Mouse (Mus musculus) lung, embryonic 14.5 days (tissue): ENCODE data around the gene Tceanc2. TPM values are rescaled to one million over a fixed set of nuclear protein-coding genes. Genes with fewer than 3 reads are reported as not detected.

Experiments
- ATAC-seq: fragments of 200-750 bp; cut with Nextera tagmentation; 2 replicates; pipeline ENCODE4 v1.8.0; 2017; ENCODE audit warnings: mild to moderate bottlenecking, moderate TSS enrichment, moderate library complexity; ENCODE audit not compliant: insufficient read depth
- DNase-seq: peaks from one replicate; pipeline ENCODE4 v3.0.0-alpha.2; 2015
- H3K27ac ChIP-seq: fragments of 300-500 bp; sonication (generic); 2 replicates; pipeline ENCODE4 v1.5.1; 2014; ENCODE audit warnings: low read depth, mild to moderate bottlenecking, moderate library complexity
- H3K27me3 ChIP-seq: fragments of 300-500 bp; sonication (generic); 2 replicates; pipeline ENCODE4 v1.6.1; 2014; ENCODE audit warnings: low read length, control low read depth; ENCODE audit not compliant: insufficient read depth
- H3K36me3 ChIP-seq: fragments of 300-500 bp; sonication (generic); 2 replicates; pipeline ENCODE4 v1.6.1; 2014; ENCODE audit warnings: control low read depth; ENCODE audit not compliant: insufficient read depth
- H3K4me1 ChIP-seq: fragments of 300-500 bp; sonication (generic); 2 replicates; pipeline ENCODE4 v1.6.1; 2014; ENCODE audit warnings: antibody characterized with exemption, control low read depth; ENCODE audit not compliant: insufficient read depth
- H3K4me2 ChIP-seq: fragments of 300-500 bp; sonication (generic); 2 replicates; pipeline ENCODE4 v1.6.1; 2014; ENCODE audit warnings: mild to moderate bottlenecking
- H3K4me3 ChIP-seq: fragments of 300-500 bp; sonication (generic); 2 replicates; pipeline ENCODE4 v1.5.1; 2014; ENCODE audit warnings: low read depth, low read length
- H3K9ac ChIP-seq: fragments of 300-500 bp; sonication (generic); 2 replicates; pipeline ENCODE4 v1.6.1; 2014
- H3K9me3 ChIP-seq: fragments of 300-500 bp; sonication (generic); 2 replicates; pipeline ENCODE4 v1.6.1; 2016; ENCODE audit warnings: low read depth, low read length, control low read depth
- CTCF ChIP-seq: IDR thresholded peaks from 2 replicates; pipeline ENCODE4 v1.5.1; 2016; ENCODE audit warnings: antibody characterized with exemption, low read depth
- WGBS: fragments of 180-500 bp; shearing (Covaris S2); extraction: QIAGEN DNeasy Blood & Tissue Kit; methylation state at CpG from one replicate; pipeline ENCODE4 v1.1.7; 2014; 5-methylcytosine and 5-hydroxymethylcytosine counted together
- polyA plus RNA-seq: library from polyadenylated mRNA; unstranded; fragments of >200 nt; fragmentation: Nextera tagmentation; extraction: Ambion mirVana; gene quantifications from 2 replicates; pipeline ENCODE4 v1.2.1, GENCODE M21; 2014

Tceanc2 gene
- polyA plus RNA-seq, 1 experiment from 2014 or later: 28.3 TPM

- WGBS: 24% methylated on average over 1 of the region's 1 CpGs
- H3K4me3 ChIP-seq: no peak overlapping the region
- no peak for ATAC-seq
- H3K4me1 ChIP-seq: no peaks in the 10 kb centered on the region
- no peaks in the 10 kb centered on the region for H3K27me3 ChIP-seq
- TF ChIP-seq CTCF: no peak
- H3K4me2 ChIP-seq: no peak overlapping the region
- H3K36me3 ChIP-seq: no peaks in the 10 kb centered on the region
- H3K27ac ChIP-seq: no peak overlapping the region
- H3K9me3 ChIP-seq: no peaks in the 10 kb centered on the region
- H3K9ac ChIP-seq: no peak overlapping the region
- no peak for DNase-seq
Observed at GRCm38 (mm10) chr4:107084343-107084742, 94.6 kb downstream of the Tceanc2 start.

Other genes starting within 250 kb of the Tceanc2 start
- 106 and 115 TPM in 2 replicates for gene Mrpl37, start 112.2 kb downstream of the Tceanc2 start, polyA plus RNA-seq
- 5.3 and 6.7 TPM in 2 replicates for gene Cyb5rl, start 112.1 kb downstream of the Tceanc2 start, polyA plus RNA-seq
- gene Cdcp2, start 82.2 kb downstream of the Tceanc2 start, polyA plus RNA-seq: not detected in 2 replicates
- 321 and 337 TPM in 2 replicates for gene Tmem59, start 717 bp downstream of the Tceanc2 start, polyA plus RNA-seq
- not detected in 2 replicates for gene Ldlrad1, start 30.1 kb upstream of the Tceanc2 start, polyA plus RNA-seq
- 69.0 and 75.2 TPM in 2 replicates for gene Lrrc42, start 74.4 kb upstream of the Tceanc2 start, polyA plus RNA-seq
- gene Hspb11, start 74.5 kb upstream of the Tceanc2 start, polyA plus RNA-seq: 37.6 and 41.4 TPM in 2 replicates
- gene Dio1, start 128.1 kb upstream of the Tceanc2 start, polyA plus RNA-seq: not detected in 2 replicates
- gene Yipf1, start 135.2 kb upstream of the Tceanc2 start, polyA plus RNA-seq: 53.2 and 55.1 TPM in 2 replicates
- 55.2 and 57.5 TPM in 2 replicates for gene Ndc1, start 188.7 kb upstream of the Tceanc2 start, polyA plus RNA-seq